Mouse (Mus musculus) forebrain, postnatal 0 days (tissue): ENCODE measurements around the gene Atox1. TPM values are rescaled to one million over a fixed set of nuclear protein-coding genes. Genes with fewer than 3 reads are reported as not detected.

Experiments
- ATAC-seq: fragments of 200-750 bp; cut with Nextera tagmentation; 2 replicates; pipeline ENCODE4 v1.8.0; 2017; ENCODE audit warnings: mild to moderate bottlenecking, moderate library complexity
- DNase-seq: peaks from one replicate; pipeline ENCODE4 v3.0.0-alpha.2; 2015
- H3K27ac ChIP-seq: fragments of 300-500 bp; sonication (generic); 2 replicates; pipeline ENCODE4 v1.5.1; 2014; ENCODE audit warnings: low read depth, mild to moderate bottlenecking, antibody characterized with exemption, low read length, moderate library complexity, mixed read lengths
- H3K27me3 ChIP-seq: fragments of 300-500 bp; sonication (generic); 2 replicates; pipeline ENCODE4 v1.6.1; 2014; ENCODE audit warnings: mild to moderate bottlenecking, low read length, mixed read lengths; ENCODE audit not compliant: insufficient read depth
- H3K36me3 ChIP-seq: fragments of 300-500 bp; sonication (generic); 2 replicates; pipeline ENCODE4 v1.6.1; 2014; ENCODE audit warnings: mild to moderate bottlenecking, moderate library complexity; ENCODE audit not compliant: insufficient read depth
- H3K4me1 ChIP-seq: fragments of 300-500 bp; sonication (generic); 2 replicates; pipeline ENCODE4 v1.6.1; 2014; ENCODE audit warnings: antibody characterized with exemption; ENCODE audit not compliant: insufficient read depth
- H3K4me2 ChIP-seq: fragments of 300-500 bp; sonication (generic); 2 replicates; pipeline ENCODE4 v1.6.1; 2014; ENCODE audit warnings: low read depth, mild to moderate bottlenecking, moderate library complexity
- H3K4me3 ChIP-seq: fragments of 300-500 bp; sonication (generic); 2 replicates; pipeline ENCODE4 v1.5.1; 2014; ENCODE audit warnings: low read depth, low read length, mixed read lengths
- H3K9ac ChIP-seq: fragments of 300-500 bp; sonication (generic); 2 replicates; pipeline ENCODE4 v1.6.1; 2014; ENCODE audit warnings: mild to moderate bottlenecking
- H3K9me3 ChIP-seq: fragments of 300-500 bp; sonication (generic); 2 replicates; pipeline ENCODE4 v1.6.1; 2016; ENCODE audit warnings: low read length
- CTCF ChIP-seq: sonication (generic); IDR thresholded peaks from 2 replicates; pipeline ENCODE4 v1.5.1; 2016; ENCODE audit warnings: antibody characterized with exemption, control low read depth, low read depth
- WGBS: fragments of 180-500 bp; shearing (Covaris S2); extraction: QIAGEN DNeasy Blood & Tissue Kit; methylation state at CpG from one replicate; pipeline ENCODE4 v1.1.7; 2014; 5-methylcytosine and 5-hydroxymethylcytosine counted together
- polyA plus RNA-seq: library from polyadenylated mRNA; unstranded; fragments of >200 nt; fragmentation: Nextera tagmentation; extraction: Ambion mirVana; gene quantifications from 2 replicates; pipeline ENCODE4 v1.2.1, GENCODE M21; 2015
- total RNA-seq: library from RNA; depleted of rRNA; stranded (reverse); fragments of >200 nt; gene quantifications from 2 replicates; pipeline ENCODE4 v1.2.3, GENCODE M21; 2014

Atox1 gene
- total and polyA plus RNA-seq, 2 experiments from 2014 or later = 141 to 268 TPM

DNA sequence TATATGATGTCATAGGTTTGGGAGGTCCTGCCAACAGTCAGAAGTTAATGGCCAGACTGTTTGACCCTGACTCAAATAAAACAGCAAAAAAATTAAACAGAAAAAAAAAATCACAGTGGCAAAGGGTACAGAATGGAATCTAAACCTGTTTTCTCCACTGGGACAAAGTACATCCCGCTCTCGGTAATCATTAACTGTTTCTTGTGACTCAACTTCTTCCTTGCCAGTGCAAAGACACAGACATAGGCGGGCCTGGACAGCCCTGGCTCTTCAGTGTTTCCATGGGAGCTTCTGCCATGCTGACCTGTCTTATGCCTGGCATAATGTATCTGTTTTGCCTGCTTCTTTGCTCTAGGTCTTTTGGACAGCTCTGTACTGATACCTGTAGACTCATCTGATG is 4.1 kb upstream of the Atox1 start:
- ATAC-seq (no peak), DNase-seq (no peak)
- Histone ChIP-seq H3K27me3 (no peaks in the 10 kb centered on the region), H3K4me1 (no peaks in the 10 kb centered on the region; the same call in 1 of the 2 replicates), H3K4me2 (no peak overlapping the region), H3K27ac (no peak overlapping the region), H3K4me3 (no peak overlapping the region), H3K9me3 (no peaks in the 10 kb centered on the region), H3K36me3 (no peaks in the 10 kb centered on the region), H3K9ac (no peak overlapping the region)
- TF ChIP-seq CTCF = no peak
- 85% methylated on average over 3 of the region's 3 CpGs for WGBS

DNA sequence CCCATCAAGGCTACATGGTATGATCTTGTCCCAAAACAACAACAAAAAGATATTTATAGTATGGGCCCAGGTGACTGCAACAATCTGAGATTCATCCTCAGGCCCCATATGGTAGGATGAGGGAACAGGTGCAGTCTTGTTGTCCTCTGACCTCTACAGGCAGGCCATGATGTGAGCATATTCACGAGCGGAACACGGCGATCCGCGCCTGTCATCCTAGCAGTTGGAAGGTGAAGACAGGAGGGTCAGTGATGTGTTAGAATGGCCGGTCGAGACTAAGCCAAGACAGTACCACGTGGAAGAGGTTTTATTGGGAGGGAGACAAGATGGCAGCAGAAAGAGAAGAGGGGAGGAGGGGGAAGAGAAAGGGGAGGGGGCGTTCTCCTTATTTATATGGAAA is 3.7 kb upstream of the Atox1 start:
- no peak overlapping the region for H3K27ac ChIP-seq
- no peak for TF ChIP-seq CTCF
- no peak overlapping the region for H3K4me2 ChIP-seq
- ATAC-seq (no peak), DNase-seq (no peak)
- H3K4me1 ChIP-seq = no peaks in the 10 kb centered on the region; the same call in 1 of the 2 replicates
- H3K27me3 ChIP-seq = no peaks in the 10 kb centered on the region
- no peak overlapping the region for H3K4me3 ChIP-seq
- no peak overlapping the region for H3K9ac ChIP-seq
- 82% methylated on average over 10 of the region's 10 CpGs for WGBS
- no peaks in the 10 kb centered on the region for H3K9me3 ChIP-seq
- no peaks in the 10 kb centered on the region for H3K36me3 ChIP-seq

DNA sequence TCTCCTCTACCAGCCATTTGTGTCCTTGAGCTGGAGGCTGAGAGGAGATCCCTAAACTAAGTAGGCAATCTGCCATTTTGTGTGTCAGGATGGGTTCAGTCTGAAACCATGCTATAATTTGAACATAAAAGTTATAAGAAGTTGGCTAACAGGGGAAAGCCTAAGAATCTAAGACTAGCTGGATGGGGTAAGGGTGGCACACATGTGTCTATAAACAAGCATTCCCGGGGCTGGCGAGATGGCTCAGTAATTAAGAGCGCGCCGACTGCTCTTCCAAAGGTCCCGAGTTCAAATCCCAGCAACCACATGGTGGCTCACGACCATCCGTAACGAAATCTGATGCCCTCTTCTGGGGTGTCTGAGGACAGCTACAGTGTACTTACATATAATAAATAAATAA is 1.1 kb upstream of the Atox1 start:
- Histone ChIP-seq H3K27me3 (no peaks in the 10 kb centered on the region), H3K4me3 (no peak overlapping the region), H3K9me3 (no peaks in the 10 kb centered on the region), H3K27ac (no peak overlapping the region), H3K4me2 (no peak overlapping the region), H3K36me3 (no peaks in the 10 kb centered on the region), H3K9ac (no peak overlapping the region), H3K4me1 (no peaks in the 10 kb centered on the region; the same call in 1 of the 2 replicates)
- 98% methylated on average over 9 of the region's 9 CpGs for WGBS
- ATAC-seq = no peak
- DNase-seq = no peak
- TF ChIP-seq CTCF = no peak

DNA sequence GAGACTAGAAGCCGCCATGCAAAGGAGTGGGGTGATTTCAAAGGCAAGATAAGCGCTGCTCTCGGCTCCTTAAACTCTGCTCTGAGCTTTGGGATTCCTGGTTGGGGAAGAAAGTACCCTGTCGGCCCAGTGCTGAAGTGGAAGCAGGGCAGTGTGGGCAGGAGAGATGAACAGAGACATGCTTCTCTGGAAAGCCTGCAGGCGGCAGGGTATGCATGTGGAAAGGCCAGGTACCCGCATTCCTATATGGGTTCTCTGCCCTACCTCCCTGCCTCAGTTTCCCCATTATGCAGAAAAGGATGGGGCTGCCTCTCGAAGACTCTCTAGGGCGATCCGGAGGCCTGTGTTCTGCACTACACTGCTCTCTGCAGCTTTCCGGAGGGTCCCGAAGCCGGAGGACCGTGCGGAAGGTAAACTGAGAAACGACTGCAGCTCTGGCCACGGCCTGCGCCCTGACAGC is 450 bp downstream of the Atox1 start:
- peak overlapping the region; percentile 42 for H3K27ac ChIP-seq
- no peak for DNase-seq
- peak; percentile 56 for TF ChIP-seq CTCF
- H3K36me3 ChIP-seq = no peaks in the 10 kb centered on the region
- WGBS = 5% methylated on average over 17 of the region's 17 CpGs
- peak overlapping the region; percentile 69 for H3K4me2 ChIP-seq
- H3K4me3 ChIP-seq = peak overlapping the region; percentile 53
- no peaks in the 10 kb centered on the region for H3K27me3 ChIP-seq
- no peaks in the 10 kb centered on the region for H3K9me3 ChIP-seq
- peak; percentile 69 for ATAC-seq
- H3K9ac ChIP-seq = peak overlapping the region; percentile 55
- H3K4me1 ChIP-seq = no peaks in the 10 kb centered on the region; the same call in 1 of the 2 replicates

DNA sequence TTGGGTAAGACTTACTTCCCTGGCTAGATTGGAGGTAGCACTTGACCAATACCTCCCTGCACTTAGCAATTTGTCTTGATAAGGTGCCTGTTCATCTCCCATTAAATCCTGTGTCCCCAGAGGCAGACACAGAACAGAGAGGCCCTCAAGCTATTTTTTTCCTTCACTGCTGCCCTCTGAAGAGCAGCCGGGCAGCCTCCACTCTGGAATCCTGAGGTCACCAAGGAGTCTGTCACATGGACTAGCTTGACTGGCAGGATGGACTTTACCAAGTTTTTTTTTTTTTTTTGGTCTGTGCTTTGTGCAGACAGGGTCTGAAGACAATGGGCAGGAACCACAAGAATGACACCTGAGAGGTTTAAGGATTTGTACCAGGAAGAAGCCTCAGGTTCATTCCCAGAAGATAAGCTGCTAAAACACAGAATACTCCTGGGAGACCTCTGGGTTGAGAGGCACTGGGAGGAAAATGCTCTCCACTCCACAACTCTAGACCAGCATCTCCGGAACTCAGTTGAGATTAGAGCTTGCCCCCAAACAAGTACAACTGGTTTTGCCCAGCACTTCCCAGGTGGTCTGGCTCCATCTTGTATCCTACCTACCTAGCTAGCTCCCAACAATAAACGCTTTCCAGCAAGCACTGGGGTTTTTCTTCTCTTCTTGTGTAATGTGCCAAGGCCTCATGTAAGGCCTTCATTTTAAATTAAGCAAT is 1.0 kb downstream of the Atox1 start:
- WGBS = 34% methylated on average over 3 of the region's 3 CpGs

DNA sequence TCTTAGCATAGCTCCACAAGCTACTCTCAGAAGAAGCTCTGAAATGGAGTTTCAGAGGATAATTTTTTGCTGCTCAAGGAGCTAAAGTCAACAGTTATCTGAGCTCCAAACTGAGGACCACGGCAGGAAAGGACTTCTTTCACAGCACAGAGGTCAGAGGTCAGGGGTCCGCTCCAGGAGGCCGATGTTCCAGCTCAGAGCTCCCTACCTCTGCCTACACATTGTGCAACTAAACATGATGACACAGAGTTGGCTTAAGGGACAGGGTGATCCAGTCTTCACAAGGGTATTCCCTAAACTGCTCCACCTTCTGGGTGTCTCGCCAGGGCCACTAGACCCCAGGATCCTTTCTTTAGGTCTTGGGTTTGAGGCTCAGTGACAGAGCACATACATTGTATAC is 2.5 kb downstream of the Atox1 start:
- no peak for TF ChIP-seq CTCF
- Histone ChIP-seq H3K4me3 (no peak overlapping the region), H3K36me3 (no peaks in the 10 kb centered on the region), H3K27me3 (no peaks in the 10 kb centered on the region), H3K9me3 (no peaks in the 10 kb centered on the region), H3K4me2 (no peak overlapping the region), H3K4me1 (no peaks in the 10 kb centered on the region; the same call in 1 of the 2 replicates), H3K9ac (no peak overlapping the region), H3K27ac (no peak overlapping the region)
- ATAC-seq (no peak), DNase-seq (no peak)
- 74% methylated on average over 4 of the region's 4 CpGs for WGBS

More for the DNA sequence above, 1.0 kb downstream of the Atox1 start:
- H3K4me1 ChIP-seq = no peaks in the 10 kb centered on the region; the same call in 1 of the 2 replicates
- no peak for DNase-seq
- H3K4me3 ChIP-seq = peak overlapping the region; percentile 53
- H3K4me2 ChIP-seq = peak overlapping the region; percentile 69
- no peak for TF ChIP-seq CTCF
- H3K27me3 ChIP-seq = no peaks in the 10 kb centered on the region
- peak overlapping the region; percentile 55 for H3K9ac ChIP-seq
- no peak overlapping the region for H3K27ac ChIP-seq
- no peak for ATAC-seq
- no peaks in the 10 kb centered on the region for H3K36me3 ChIP-seq
- H3K9me3 ChIP-seq = no peaks in the 10 kb centered on the region

DNA sequence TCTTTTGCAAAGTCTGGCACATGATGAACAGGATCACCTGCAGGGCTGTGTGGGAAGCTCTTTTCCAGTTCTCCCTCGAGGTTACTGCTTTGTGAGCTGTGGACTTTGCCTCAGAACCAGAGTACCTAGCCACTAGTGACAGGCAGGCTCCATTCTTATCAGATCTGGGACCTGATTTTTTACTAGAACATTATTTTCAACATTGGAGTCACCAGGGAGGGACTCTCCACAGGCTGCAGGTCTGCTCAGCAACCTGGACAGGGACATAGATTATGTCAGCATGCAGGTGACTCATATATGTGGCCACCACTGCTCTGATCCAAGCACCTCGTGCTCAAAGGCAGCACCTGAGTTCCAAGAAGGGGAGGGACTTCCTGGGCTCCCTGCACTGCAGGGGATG is 5.9 kb downstream of the Atox1 start:
- H3K9me3 ChIP-seq = no peaks in the 10 kb centered on the region
- DNase-seq = no peak
- no peak overlapping the region for H3K4me3 ChIP-seq
- H3K4me2 ChIP-seq = no peak overlapping the region
- peaks cover 5% of the 10 kb centered on the region; the same call in 1 of the 2 replicates for H3K36me3 ChIP-seq
- WGBS = 74% methylated on average over 2 of the region's 2 CpGs
- H3K9ac ChIP-seq = no peak overlapping the region
- TF ChIP-seq CTCF = no peak
- no peaks in the 10 kb centered on the region; the same call in 1 of the 2 replicates for H3K4me1 ChIP-seq
- H3K27ac ChIP-seq = no peak overlapping the region
- no peak for ATAC-seq
- no peaks in the 10 kb centered on the region for H3K27me3 ChIP-seq
